In genomic region chr10:25321198-25321597, GRCm38 (mm10) we compare ENCODE assay signal across 26 mouse cellular contexts. TPM values are rescaled to one million over a fixed set of nuclear protein-coding genes. Genes with fewer than 3 reads are reported as not detected.
DNase-seq lines count a peak whose midpoint lies in the region; ATAC-seq and TF ChIP-seq lines count a peak whose summit lies in the region.
"Had no signal": no experiment of that assay in that cellular context is flagged by ENCODE, and none has a peak within 500 bp of the region (broad histone marks: within the 10 kb centered on the region; RNA-seq: fewer than 3 reads in every experiment).

No protein-coding gene starts in this region.

- no peaks in the 10 kb centered on the region for H3K27me3 ChIP-seq in midbrain, embryonic 15.5 days (replicated peaks)
- no peaks in the 10 kb centered on the region for H3K27me3 ChIP-seq in hindbrain, embryonic 13.5 days
- H3K27me3 ChIP-seq: forebrain, embryonic 13.5 days; heart, embryonic 12.5 days; heart, embryonic 15.5 days; Patski had no signal

- TF ChIP-seq POLR2A in bone marrow macrophage, adult 2 months (IDR thresholded peaks at IDR 0.05; ENCODE audit: borderline replicate concordance, low read depth, low read length): no peak

- WGBS in midbrain, embryonic 15.5 days: 88% methylated on average over 4 of the region's 4 CpGs
- 88% methylated on average over 4 of the region's 4 CpGs for WGBS in hindbrain, embryonic 13.5 days

- peak; percentile 35 for DNase-seq in lung, postnatal 36 days
- DNase-seq in lung, postnatal 4 days: no peak
- no peak for DNase-seq in frontal cortex, postnatal 14 days (ENCODE audit: low spot score in 2 of 2)
- DNase-seq: adrenal gland, postnatal 25 days; cerebellum, adult 18-20 months; cerebellum, adult 9-10 months; cerebellum, postnatal 14 days; forebrain, postnatal 0 days; gastrocnemius, postnatal 10 days; heart, adult 18-20 months; heart, postnatal 10 days; heart, postnatal 36 days had no signal

- H3K36me3 ChIP-seq in midbrain, embryonic 15.5 days (replicated peaks): no peaks in the 10 kb centered on the region
- no peaks in the 10 kb centered on the region for H3K36me3 ChIP-seq in hindbrain, embryonic 13.5 days
- H3K36me3 ChIP-seq: forebrain, embryonic 10.5 days; heart, embryonic 12.5 days; heart, embryonic 15.5 days; hindbrain, embryonic 10.5 days had no signal

- TF ChIP-seq CTCF in bone marrow macrophage, adult 2 months (IDR thresholded peaks at IDR 0.05; ENCODE audit: low read depth, low read length): no peak

- H3K9ac ChIP-seq in midbrain, embryonic 15.5 days: no peak overlapping the region
- H3K9ac ChIP-seq in hindbrain, embryonic 13.5 days: no peak overlapping the region
- H3K9ac ChIP-seq: forebrain, embryonic 13.5 days; forebrain, postnatal 0 days; heart, embryonic 12.5 days; heart, embryonic 15.5 days; hindbrain, embryonic 14.5 days had no signal

- peaks cover 38% of the 10 kb centered on the region for H3K4me1 ChIP-seq in bone marrow macrophage, adult 2 months (ENCODE audit: control insufficient read depth, insufficient read depth, low read length)
- H3K4me1 ChIP-seq in midbrain, embryonic 15.5 days: no peaks in the 10 kb centered on the region
- H3K4me1 ChIP-seq in hindbrain, embryonic 13.5 days (replicated peaks): no peaks in the 10 kb centered on the region

- peak overlapping the region; percentile 12; the same call in 1 of the 2 replicates for H3K27ac ChIP-seq in bone marrow macrophage, adult 2 months (ENCODE audit: insufficient read depth, low read depth, low read length)
- H3K27ac ChIP-seq in midbrain, embryonic 15.5 days: no peak overlapping the region
- H3K27ac ChIP-seq in hindbrain, embryonic 13.5 days: no peak overlapping the region
- H3K27ac ChIP-seq: forebrain, embryonic 10.5 days; forebrain, embryonic 13.5 days; heart, embryonic 15.5 days; hindbrain, embryonic 10.5 days; hindbrain, embryonic 14.5 days; hindbrain, postnatal 0 days had no signal

- H3K9me3 ChIP-seq in midbrain, embryonic 15.5 days: no peaks in the 10 kb centered on the region
- no peaks in the 10 kb centered on the region for H3K9me3 ChIP-seq in hindbrain, embryonic 13.5 days
- H3K9me3 ChIP-seq: forebrain, embryonic 10.5 days; forebrain, embryonic 13.5 days; heart, embryonic 12.5 days; heart, embryonic 15.5 days; hindbrain, embryonic 10.5 days had no signal

- ATAC-seq in megakaryocyte, adult 5-6 weeks (ENCODE audit: poor library complexity, severe bottlenecking): peak; percentile 66
- peak; percentile 42; the same call in 1 of the 2 replicates for ATAC-seq in neutrophil, adult 5-6 weeks (ENCODE audit: extremely low read depth, insufficient number of reproducible peaks, low FRiP score, poor library complexity, severe bottlenecking)
- ATAC-seq in midbrain, embryonic 15.5 days (replicated peaks): no peak
- no peak for ATAC-seq in hindbrain, embryonic 13.5 days (ENCODE audit: low FRiP score)
- ATAC-seq: forebrain, embryonic 13.5 days; forebrain, postnatal 0 days; hindbrain, postnatal 0 days; inflammation-experienced regulatory T-cells, adult 6 months had no signal

- H3K4me3 ChIP-seq in bone marrow macrophage, adult 2 months (ENCODE audit: insufficient read depth, low read length): no peak overlapping the region
- H3K4me3 ChIP-seq in midbrain, embryonic 15.5 days: no peak overlapping the region
- H3K4me3 ChIP-seq in hindbrain, embryonic 13.5 days: no peak overlapping the region
- H3K4me3 ChIP-seq: forebrain, embryonic 10.5 days; forebrain, embryonic 13.5 days; heart, embryonic 12.5 days; heart, embryonic 15.5 days; hindbrain, embryonic 10.5 days had no signal

- H3K4me2 ChIP-seq in midbrain, embryonic 15.5 days: no peak overlapping the region
- H3K4me2 ChIP-seq in hindbrain, embryonic 13.5 days: no peak overlapping the region
- H3K4me2 ChIP-seq: forebrain, embryonic 13.5 days; heart, embryonic 12.5 days; heart, embryonic 15.5 days; hindbrain, embryonic 14.5 days had no signal

RNA-seq across cellular contexts. Expression of gene Akap7, which starts 13.5 kb away (rescaled TPM):
- 16.9 and 26.0 TPM in 2 replicates for polyA plus RNA-seq in bone marrow macrophage, adult 2 months (2012; ENCODE audit: insufficient read depth, insufficient read length, missing spikeins)
- total RNA-seq in megakaryocyte, adult 5-6 weeks (2015): 15.5 and 20.1 TPM in 2 replicates
- total RNA-seq in megakaryocyte, adult 5-6 weeks (2017): 18.5 and 18.8 TPM in 2 replicates
- total RNA-seq in neutrophil, adult 5-6 weeks (2017): 39.0 and 56.4 TPM in 2 replicates
- 38.5 and 42.4 TPM in 2 replicates for polyA plus RNA-seq in midbrain, embryonic 15.5 days (2015; fragmentation: Nextera tagmentation; extraction: Ambion mirVana)
- 28.1 and 31.5 TPM in 2 replicates for polyA plus RNA-seq in hindbrain, embryonic 13.5 days (2015; fragmentation: Nextera tagmentation; extraction: Ambion mirVana)

RNA-seq across cellular contexts. Expression of gene Epb41l2, which starts 38.4 kb away (rescaled TPM):
- 97.2 and 103 TPM in 2 replicates for polyA plus RNA-seq in bone marrow macrophage, adult 2 months (2012; ENCODE audit: insufficient read depth, insufficient read length, missing spikeins)
- total RNA-seq in megakaryocyte, adult 5-6 weeks (2015): 52.6 and 58.2 TPM in 2 replicates
- 51.8 and 52.0 TPM in 2 replicates for total RNA-seq in megakaryocyte, adult 5-6 weeks (2017)
- total RNA-seq in neutrophil, adult 5-6 weeks (2017): 112 and 120 TPM in 2 replicates
- polyA plus RNA-seq in midbrain, embryonic 15.5 days (2015; fragmentation: Nextera tagmentation; extraction: Ambion mirVana): 25.4 and 27.7 TPM in 2 replicates
- polyA plus RNA-seq in hindbrain, embryonic 13.5 days (2015; fragmentation: Nextera tagmentation; extraction: Ambion mirVana): 23.7 and 24.9 TPM in 2 replicates

Comparison
In these comparisons a context has a peak if more than half of its experiments do, and no peak if none do; other contexts are left out.
1. ATAC-seq: peak in megakaryocyte, adult 5-6 weeks (single experiment) and neutrophil, adult 5-6 weeks (single experiment); none in midbrain, embryonic 15.5 days (single experiment) and hindbrain, embryonic 13.5 days (single experiment).